Mouse (Mus musculus) brain, embryonic 14.5 days (tissue): ENCODE results near the gene Kalrn.

Experiments used
- CTCF ChIP-seq: fragments of 200-500 bp; IDR thresholded peaks from 2 replicates; pipeline ENCODE4 v1.5.1; 2012; ENCODE audit warnings: inconsistent platforms, mild to moderate bottlenecking, moderate library complexity, borderline replicate concordance; ENCODE audit not compliant: insufficient read depth, insufficient read length; ENCODE audit errors: extremely low read depth
- POLR2A ChIP-seq: fragments of 200-500 bp; IDR thresholded peaks from 2 replicates; pipeline ENCODE4 v1.6.1; 2012; ENCODE audit warnings: mild to moderate bottlenecking, inconsistent platforms, borderline replicate concordance; ENCODE audit not compliant: poor library complexity, insufficient read depth, insufficient read length, severe bottlenecking; ENCODE audit errors: extremely low read depth

GRCm38 (mm10) chr16:34004128-34004578, 569.2 kb downstream of the Kalrn start:
- TF ChIP-seq POLR2A (no peak), CTCF (no peak)
